Mouse (Mus musculus) megakaryocyte-erythroid progenitor cell, adult 5 weeks (primary cell): ENCODE data around the gene Olfr1453. TPM values are rescaled to one million over a fixed set of nuclear protein-coding genes. Genes with fewer than 3 reads are reported as not detected.

Source experiments
- polyA plus RNA-seq: library from polyadenylated mRNA; stranded (reverse); fragments of >175 nt; gene quantifications from 2 replicates; pipeline ENCODE4 v1.2.3, GENCODE M21; 2012

The Olfr1453 gene
- not detected in 2 replicates for polyA plus RNA-seq

DNA sequence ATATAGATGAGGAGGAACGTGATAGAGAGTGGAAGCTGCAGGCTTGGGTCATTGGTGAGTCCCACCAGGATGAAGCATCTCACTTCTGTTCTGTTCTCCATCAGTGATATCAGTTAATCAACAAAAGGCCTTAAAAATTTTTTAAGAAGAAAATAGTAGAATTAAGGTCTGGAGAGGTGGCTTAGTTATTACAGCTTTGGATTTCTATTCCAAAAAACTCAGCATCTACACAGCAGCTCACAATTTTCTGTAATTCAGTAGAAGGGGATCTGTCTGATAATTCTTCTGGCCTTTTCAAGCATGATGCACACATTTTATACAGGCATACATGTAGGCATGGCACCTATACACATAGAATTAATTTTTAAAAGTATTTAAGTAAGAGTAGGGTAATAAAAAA lies at the start of gene Olfr1453:
Gene Olfr1453, minus strand, starts transcription at position 101 of the 400 bp plus-strand sequence.

DNA sequence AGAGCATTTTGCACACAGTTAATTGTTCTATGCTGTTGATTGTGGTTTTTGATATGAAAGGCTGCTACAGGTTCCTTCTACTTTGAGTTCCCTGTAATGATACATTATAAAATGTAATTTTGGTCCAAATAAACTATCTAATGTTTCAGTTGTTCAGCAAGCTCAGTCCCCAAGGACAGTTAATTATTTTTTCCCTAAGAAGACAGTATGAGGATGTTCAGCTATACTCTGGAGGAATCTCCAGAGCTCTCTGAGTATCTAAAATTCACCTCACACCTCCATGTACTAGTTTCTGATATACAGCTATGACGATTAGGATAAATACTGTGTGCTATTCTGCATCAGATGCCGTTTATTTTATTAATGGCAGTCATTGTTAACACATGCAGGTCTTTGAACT lies 32.2 kb upstream of the Olfr1453 start, which contains the start of gene Olfr1454:
Gene Olfr1454, plus strand, starts transcription at position 301 of the 400 bp plus-strand sequence.

DNA sequence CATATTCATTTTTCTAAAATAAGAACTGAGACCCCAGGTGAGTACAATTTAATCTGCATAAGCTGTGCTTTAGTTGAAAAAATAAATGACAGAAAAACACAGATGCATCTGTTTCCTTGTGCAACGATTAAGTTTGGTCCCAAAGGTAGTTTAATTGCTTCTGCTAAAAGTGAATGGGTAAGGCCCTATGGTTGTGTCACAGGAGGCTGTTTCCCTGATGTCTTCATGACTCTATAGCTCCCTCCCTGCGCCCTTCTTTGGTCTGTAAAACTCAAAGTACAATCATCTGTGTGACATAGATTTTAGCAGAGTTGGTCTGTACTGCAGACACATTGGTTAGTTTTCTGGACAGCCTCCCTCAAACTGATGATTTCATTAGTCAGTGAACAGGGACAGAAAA lies 33.4 kb downstream of the Olfr1453 start, which contains the start of gene Olfr1451:
Gene Olfr1451, plus strand, starts transcription at position 301 of the 400 bp plus-strand sequence.

Other genes with a start within 250 kb of the Olfr1453 start
- gene Zfp91, start 232.2 kb downstream of the Olfr1453 start, polyA plus RNA-seq, result 35.3 and 51.8 TPM in 2 replicates
- 0.18 and 0.88 TPM in 2 replicates for gene Lpxn, start 232.1 kb downstream of the Olfr1453 start, polyA plus RNA-seq
- gene Gm5244, start 181.6 kb downstream of the Olfr1453 start, polyA plus RNA-seq, result not detected in 2 replicates
- gene Olfr1444, start 171.0 kb downstream of the Olfr1453 start, polyA plus RNA-seq, result not detected in 2 replicates
- not detected in 2 replicates for gene Olfr1445, start 144.5 kb downstream of the Olfr1453 start, polyA plus RNA-seq
- not detected in 2 replicates for gene Olfr1446, start 134.8 kb downstream of the Olfr1453 start, polyA plus RNA-seq
- gene Olfr1447, start 124.6 kb downstream of the Olfr1453 start, polyA plus RNA-seq, result not detected in 2 replicates
- gene Olfr1448, start 103.9 kb downstream of the Olfr1453 start, polyA plus RNA-seq, result not detected in 2 replicates
- not detected in 2 replicates for gene Olfr1449, start 97.5 kb downstream of the Olfr1453 start, polyA plus RNA-seq
- not detected in 2 replicates for gene Olfr1450, start 78.1 kb downstream of the Olfr1453 start, polyA plus RNA-seq
- not detected in 2 replicates for gene Olfr1451, start 33.3 kb downstream of the Olfr1453 start, polyA plus RNA-seq
- gene Olfr1454, start 32.3 kb upstream of the Olfr1453 start, polyA plus RNA-seq, result not detected in 2 replicates
- gene Olfr1457, start 69.6 kb upstream of the Olfr1453 start, polyA plus RNA-seq, result not detected in 2 replicates
- not detected in 2 replicates for gene Olfr1458, start 78.4 kb upstream of the Olfr1453 start, polyA plus RNA-seq
- not detected in 2 replicates for gene Olfr1459, start 121.2 kb upstream of the Olfr1453 start, polyA plus RNA-seq
- gene Olfr1461, start 134.7 kb upstream of the Olfr1453 start, polyA plus RNA-seq, result not detected in 2 replicates
- gene Olfr1462, start 157.4 kb upstream of the Olfr1453 start, polyA plus RNA-seq, result not detected in 2 replicates
- not detected in 2 replicates for gene Olfr1463, start 203.0 kb upstream of the Olfr1453 start, polyA plus RNA-seq